Mouse (Mus musculus): Measurements from ENCODE around the gene Atp6ap1l.

Atp6ap1l gene

DNA sequence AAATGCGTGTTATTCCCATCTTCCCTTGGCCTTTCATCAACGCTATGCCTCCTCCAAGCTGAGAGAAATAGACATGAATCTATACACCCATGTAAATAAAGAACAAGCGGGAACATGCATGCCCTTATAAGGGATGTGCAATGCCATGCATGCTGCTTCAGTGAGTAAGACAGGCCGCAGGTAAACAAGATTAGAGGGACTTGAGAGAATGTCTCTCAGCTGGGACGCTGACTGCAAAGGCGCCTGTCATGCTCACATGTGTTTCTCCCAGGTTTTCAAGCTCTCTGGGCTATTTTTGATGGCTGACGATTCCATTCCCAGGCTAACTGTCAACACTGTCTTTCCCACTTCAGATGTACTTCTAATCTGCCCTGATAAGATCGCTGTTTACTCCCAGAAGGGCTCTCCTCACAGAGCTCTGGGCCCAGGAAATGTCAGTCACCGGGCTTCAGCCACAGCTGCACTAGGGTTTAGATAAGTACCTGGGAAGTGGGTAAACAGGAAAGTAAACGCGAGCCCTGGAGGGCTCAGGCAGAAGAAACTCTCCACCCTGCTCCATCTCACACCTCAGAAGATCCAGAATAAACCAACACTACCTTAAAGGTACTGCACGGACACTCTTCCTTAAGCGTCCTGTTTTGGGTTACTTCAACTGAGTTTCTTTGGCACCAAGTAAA, 19.2 kb downstream of the Atp6ap1l start:
- peak; percentile 32 for DNase-seq

DNA sequence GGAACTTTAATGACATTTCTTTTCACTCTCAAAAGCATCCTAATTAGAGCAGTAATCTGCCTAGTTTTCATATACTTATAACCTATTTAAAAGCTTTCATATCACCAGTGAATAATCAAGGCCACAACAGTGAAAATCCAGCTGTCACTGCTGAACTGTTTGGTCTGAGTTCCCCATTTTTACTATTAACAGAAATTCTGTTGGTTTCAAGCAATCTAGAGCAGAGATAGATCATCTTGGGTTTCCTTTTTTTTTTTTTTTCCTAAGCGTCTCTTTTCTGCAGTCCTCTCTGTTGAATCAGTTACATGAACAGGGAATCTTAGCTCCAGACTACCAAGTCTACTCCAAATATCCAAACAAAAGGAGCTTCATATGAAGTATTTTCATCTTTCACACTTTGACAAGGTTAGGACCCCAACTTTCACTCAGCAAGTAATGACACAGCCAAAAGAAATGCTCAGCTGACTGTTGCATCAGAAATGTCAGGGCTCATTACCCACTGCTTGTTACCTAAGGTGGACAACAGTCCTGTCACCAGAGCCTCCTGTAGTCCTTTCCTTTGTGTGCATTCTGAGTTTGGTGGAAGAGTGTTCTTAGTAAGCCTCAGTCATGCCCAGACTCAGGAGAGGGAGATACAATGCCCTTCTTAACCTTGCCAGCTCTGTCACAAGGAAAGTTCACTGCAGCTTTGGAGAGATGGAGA, 23.3 kb downstream of the Atp6ap1l start:
- no peak for DNase-seq

DNA sequence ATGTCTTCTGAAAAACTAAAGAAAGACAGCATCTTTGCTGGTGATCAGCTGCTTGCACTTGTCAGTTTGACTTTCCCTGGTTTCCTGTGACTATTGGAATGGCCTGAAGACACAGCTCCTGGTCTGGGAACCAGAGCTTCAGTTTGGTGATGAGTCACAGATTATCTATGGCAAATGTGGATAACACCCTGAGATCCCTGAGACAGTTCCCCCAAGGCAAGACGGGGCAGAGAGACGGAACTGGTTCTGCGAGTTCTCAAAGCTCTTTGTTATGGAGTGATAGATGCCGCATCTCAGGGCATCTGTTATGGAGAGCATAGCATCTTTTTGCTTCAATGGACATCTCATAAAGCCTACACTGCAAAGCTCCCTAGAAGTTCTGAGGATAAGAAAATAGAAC, 33.6 kb downstream of the Atp6ap1l start:
- no peak for DNase-seq

DNA sequence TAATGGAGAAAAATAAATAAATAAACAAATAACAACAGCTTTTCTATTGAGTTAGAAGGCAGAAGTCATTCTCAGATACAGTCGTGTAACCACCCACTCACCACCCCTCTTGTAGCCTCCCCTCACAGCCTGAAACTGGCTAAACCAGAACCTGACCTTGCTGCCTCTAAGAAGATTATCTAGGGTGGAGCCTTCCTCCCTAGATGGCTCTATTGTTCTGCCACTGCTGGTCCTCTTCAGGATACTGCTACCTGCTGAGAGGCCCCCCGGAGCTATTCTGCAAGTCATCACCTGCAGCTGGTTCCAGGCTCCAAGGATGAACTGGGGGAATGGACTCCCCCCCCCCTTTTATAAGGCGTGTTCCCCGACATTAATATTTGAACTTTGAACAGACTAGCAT, 36.0 kb downstream of the Atp6ap1l start:
- no peak for DNase-seq

DNA sequence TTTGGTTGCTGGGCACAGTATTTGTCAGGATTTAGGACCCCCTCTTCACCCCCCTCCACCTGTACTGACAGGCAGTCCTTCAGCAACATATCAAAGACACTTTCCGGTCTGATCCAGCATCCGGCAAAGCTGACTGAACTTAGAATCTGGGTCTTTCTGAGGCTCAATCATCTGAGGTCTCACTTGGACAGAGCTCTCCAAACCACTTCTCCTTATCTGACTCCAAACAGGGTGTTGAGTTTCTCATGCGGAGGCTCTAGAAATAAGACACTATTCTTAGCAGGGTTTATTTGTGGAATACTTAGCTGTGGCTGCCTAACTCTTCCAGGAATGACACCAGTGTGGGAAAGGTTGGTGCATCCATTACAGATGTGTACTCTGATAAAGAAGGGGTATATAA, 43.0 kb downstream of the Atp6ap1l start:
- no peak for DNase-seq

DNA sequence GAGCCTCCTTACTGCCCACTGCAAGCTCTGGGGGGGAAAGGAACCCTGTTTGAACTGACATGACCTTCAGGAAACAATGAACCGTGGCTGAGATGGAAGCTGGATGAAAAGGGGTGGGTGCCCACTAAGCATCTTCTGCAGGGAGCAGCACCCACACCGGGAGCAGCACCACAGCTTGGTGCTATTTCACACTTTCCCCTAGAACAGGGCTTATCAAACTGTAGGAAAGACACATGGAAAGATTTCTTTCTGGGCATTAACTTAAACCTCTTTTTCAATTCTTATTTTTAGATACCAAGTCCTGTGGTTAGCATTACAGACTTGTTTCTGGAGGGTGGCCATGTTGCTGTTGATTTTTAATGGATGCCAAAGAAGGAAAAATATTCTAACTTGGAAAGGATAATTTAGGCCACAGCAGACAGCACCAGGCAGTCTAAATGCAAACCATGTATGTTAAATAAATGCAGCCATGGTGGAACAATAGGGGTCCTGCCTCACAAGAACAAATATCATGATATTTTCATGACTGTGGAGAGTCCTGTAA, 44.2 kb downstream of the Atp6ap1l start:
- DNase-seq = no peak

DNA sequence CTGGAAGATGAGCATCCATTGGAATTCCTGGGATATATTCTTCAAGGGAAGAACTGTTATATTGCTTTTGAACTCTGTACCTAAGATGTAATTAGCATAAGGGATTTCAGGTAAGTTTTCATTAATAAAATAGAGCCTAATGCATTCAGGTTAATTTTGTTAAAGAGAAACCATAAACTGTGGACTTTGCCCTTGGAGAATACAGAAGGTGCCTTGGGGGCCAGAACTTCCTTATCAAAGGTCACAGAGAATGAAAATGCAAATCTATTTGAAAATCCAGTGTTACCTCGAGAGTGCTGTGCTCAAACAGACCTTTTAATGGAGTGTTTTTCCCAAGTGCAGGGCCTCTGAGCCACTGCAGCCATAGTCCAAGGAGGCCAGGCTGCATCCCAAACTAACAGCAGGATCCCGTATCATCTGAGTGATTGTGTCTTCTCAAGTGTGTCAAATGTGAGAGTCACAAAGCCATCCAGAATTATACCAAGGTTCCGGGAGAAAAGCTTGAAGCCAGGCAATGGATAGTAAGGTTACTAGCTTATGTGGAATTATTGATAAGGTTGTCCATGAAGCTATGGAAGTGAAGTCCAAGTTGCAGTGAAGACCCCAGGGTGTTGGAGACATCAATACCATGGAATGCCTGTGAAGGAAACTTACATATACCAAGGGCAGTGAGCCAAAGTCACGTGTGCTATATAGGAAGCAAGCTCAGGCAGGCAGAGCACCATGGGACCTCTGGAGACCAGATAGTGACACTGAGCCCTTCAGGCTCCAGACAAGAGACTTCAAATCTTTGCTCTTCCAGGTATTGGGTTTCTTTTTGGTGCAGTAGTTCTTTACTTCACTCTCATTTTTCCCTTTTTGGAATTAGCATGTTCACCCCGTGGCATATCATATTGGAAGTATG, 52.2 kb downstream of the Atp6ap1l start:
- DNase-seq = no peak

DNA sequence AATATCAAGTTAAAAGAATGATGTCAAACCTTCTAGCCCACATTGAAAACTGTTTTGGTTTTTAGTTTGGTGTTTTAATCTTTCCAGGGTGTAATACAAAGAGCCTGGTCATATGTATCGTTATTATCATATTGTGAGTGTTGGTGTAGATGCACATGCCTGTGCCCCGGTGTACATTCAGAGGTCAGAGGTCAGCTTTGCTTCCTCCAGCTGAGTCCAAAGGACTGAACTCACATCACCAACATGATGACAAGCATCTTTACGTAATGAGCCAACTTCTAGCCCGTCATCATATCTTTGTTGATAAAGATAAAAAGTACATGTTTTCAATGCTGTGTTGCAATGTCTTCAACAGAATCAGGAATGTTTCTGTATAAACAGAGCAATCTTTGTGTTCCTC, 53.4 kb downstream of the Atp6ap1l start:
- DNase-seq = no peak

DNA sequence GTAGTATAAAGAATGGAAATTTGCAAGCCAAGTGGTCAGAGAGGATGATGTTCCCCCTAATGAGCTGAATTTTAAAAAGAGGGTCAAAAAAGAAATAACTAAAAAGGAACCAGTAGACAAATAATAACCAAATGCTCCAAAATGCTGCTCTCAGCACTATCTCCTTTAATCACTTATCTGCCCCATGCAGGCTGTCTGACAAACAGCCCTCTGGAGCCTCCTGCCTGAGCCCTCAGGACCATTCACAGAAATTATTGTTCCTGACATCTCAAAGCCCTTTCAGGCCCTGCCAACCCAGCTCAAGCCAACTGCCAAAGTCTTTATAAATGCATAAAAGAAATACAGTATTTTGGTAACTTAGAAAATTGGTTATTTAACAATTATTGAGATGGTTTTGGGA, 61.0 kb downstream of the Atp6ap1l start:
- no peak for DNase-seq

DNA sequence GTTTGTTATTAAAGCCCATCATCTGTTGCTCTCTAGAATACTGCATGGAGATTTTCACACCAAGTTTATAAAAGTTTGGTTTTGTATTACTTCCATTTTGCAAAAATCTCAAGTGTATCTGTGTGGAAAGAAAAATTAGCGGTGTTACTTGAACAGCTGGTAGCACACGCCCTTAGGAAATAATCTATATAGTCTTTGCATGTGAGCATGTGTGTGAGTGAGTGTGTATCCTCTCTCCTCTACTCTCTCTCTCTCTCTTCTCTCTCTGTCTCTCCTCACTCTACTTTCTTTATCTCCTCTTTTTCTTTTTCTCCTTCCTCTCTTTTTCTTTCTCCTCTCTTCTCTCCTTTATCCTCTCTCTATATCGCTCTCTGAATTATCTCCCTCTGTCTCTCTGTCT, 61.7 kb downstream of the Atp6ap1l start:
- DNase-seq = no peak

DNA sequence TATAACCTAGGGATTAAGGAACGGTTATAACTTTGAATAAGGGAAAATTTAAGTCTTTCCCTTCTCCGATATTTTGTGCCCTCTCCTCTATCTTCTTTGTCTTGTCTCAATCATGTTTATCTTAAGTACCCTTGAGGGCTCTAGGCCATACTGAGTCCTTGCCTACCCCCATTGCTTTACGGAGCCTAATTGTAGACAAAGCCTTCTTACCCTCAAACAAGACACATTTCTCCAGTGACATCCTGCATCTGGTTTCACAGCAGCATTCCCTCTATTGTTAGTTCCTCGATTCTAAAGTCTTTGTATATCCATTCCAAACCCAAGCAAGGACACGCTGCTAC, 64.0 kb downstream of the Atp6ap1l start:
- DNase-seq = no peak

DNA sequence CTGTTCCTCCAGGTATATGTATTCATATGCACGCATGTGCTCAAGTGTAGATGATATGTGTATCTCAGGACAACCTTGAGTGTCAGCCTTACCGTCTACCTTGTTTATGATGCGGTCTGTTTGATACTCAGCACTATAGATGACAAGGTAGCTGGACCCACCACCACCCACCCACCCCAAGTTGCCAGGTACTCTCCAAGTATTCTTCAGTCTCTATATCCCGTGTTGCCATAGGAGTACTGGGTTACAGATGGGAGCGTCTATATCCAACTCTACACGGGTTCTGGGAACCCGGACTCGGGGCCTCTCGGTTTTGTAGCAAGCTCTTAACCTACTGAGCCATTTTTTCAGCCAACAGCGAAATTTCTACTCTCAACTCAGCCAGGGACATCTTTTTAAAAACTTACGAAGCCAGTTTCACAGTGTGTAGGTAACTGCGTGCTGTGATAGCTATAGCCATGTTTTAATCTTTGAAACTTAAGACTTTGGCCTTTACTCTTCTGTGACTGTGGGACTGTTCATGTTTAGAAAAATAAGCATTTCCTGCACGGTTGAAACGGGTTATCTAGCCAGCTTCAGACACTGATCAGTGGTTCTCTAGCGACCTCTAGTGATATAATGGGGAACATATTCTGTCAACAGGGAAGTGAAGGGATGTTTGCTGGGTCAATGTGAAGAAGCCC, 64.5 kb downstream of the Atp6ap1l start:
- DNase-seq = no peak

DNA sequence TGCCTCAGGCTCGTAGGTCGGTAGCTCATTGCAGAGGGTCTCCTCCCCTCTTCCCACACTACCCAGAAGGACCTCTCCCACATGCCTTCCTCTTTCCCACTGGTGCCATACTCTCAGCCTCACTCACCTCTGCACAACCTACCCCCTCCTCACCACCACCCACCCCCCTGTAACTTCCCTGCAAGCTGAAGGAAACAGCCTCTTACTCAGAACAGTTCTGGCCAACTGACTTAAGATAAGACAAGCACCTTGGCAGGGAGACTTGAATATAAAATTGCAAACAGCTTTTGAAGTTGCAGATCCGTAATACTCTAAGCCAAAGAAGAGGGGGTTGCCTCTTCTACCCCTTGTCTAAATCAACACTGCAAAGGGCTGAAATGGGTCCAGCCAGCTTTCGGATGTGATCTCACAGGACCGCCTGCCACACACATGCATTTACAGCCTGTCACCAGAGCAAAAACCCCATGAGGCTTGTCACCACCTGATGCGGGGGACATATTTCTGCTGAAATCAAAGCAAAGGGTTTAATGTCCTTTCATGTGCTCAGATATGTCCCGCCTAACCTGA, 71.4 kb downstream of the Atp6ap1l start:
- DNase-seq = no peak
